Mouse (Mus musculus): ENCODE results near the gene Cask. TPM values are rescaled to one million over a fixed set of nuclear protein-coding genes. Genes with fewer than 3 reads are reported as not detected.

Cask gene
- polyA plus RNA-seq, 1 experiment from 2014 or later: 16.5 TPM

GRCm38 (mm10) chrX:13659201-13659890, 191.8 kb downstream of the Cask start:
- no peaks in the 10 kb centered on the region for H3K9me3 ChIP-seq
- H3K9ac ChIP-seq: no peak overlapping the region
- H3K4me1 ChIP-seq: no peaks in the 10 kb centered on the region
- WGBS: 72% methylated on average over 4 of the region's 4 CpGs
- no peak overlapping the region for H3K27ac ChIP-seq
- ATAC-seq (ENCODE audit: insufficient number of reproducible peaks, insufficient read depth, low FRiP score, low TSS enrichment, low read depth): no peak
- no peak overlapping the region for H3K4me2 ChIP-seq
- H3K4me3 ChIP-seq: no peak overlapping the region
- H3K36me3 ChIP-seq: no peaks in the 10 kb centered on the region
- H3K27me3 ChIP-seq: no peaks in the 10 kb centered on the region

DNA sequence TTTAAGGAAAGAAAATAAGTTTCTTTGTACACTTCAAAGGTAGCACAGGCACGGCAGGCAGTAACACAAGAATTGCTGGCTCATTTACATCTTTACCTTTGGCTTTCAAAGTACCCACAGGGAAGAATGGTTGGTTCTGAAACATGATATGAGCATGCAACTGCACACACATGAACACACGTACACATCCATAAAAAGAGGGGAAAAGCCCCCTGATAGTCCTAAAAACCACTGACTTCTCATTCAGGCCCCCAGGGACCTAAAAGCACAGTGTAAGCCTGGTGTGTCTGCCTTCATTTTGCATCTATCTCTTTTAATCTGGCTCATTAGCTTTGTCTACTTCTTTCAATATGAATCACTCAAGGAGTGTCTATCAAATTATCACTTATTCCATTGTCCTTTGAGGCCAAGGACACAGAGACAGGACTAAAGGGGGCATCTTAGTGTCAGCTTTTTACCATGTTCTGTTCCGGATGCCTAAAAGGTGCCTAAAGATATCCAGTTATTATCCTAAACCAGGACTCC, 192.5 kb downstream of the Cask start:
- Histone ChIP-seq H3K36me3 (no peaks in the 10 kb centered on the region), H3K4me3 (no peak overlapping the region), H3K4me1 (no peaks in the 10 kb centered on the region), H3K9me3 (no peaks in the 10 kb centered on the region), H3K4me2 (no peak overlapping the region), H3K27ac (no peak overlapping the region), H3K9ac (no peak overlapping the region), H3K27me3 (no peaks in the 10 kb centered on the region)
- ATAC-seq (ENCODE audit: insufficient number of reproducible peaks, insufficient read depth, low FRiP score, low TSS enrichment, low read depth): no peak
- 65% methylated on average over 3 of the region's 3 CpGs for WGBS

DNA sequence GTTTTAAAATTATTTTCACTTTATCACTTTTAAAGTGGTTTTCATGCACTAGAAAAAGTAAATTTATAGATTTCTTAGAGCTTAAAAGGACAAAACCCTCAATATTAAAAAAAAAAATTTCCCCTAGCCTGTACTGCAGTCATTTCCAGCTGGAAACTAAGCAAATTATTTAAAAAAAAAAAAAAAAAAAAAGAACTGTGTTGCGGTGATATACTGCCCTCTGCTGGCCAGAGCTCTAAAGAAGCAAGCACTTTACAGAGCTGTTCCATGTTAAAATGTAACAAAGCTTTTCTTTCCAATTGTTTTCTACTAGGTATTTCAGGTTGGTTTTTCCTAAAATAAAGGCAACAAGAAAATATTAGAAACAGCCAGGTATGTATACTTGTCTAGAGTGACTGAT, 194.4 kb downstream of the Cask start:
- Histone ChIP-seq H3K27ac (no peak overlapping the region), H3K4me1 (no peaks in the 10 kb centered on the region), H3K4me2 (no peak overlapping the region), H3K9me3 (no peaks in the 10 kb centered on the region), H3K4me3 (no peak overlapping the region), H3K36me3 (no peaks in the 10 kb centered on the region), H3K27me3 (no peaks in the 10 kb centered on the region), H3K9ac (no peak overlapping the region)
- WGBS: 4% methylated on average over 1 of the region's 1 CpGs
- no peak for ATAC-seq (ENCODE audit: insufficient number of reproducible peaks, insufficient read depth, low FRiP score, low TSS enrichment, low read depth)

GRCm38 (mm10) chrX:13655906-13656305, 195.3 kb downstream of the Cask start:
- Histone ChIP-seq H3K4me3 (no peak overlapping the region), H3K9me3 (no peaks in the 10 kb centered on the region), H3K27me3 (no peaks in the 10 kb centered on the region), H3K27ac (no peak overlapping the region), H3K36me3 (no peaks in the 10 kb centered on the region), H3K9ac (no peak overlapping the region), H3K4me1 (no peaks in the 10 kb centered on the region), H3K4me2 (no peak overlapping the region)
- WGBS: 69% methylated on average over 6 of the region's 6 CpGs
- ATAC-seq (ENCODE audit: insufficient number of reproducible peaks, insufficient read depth, low FRiP score, low TSS enrichment, low read depth): no peak

DNA sequence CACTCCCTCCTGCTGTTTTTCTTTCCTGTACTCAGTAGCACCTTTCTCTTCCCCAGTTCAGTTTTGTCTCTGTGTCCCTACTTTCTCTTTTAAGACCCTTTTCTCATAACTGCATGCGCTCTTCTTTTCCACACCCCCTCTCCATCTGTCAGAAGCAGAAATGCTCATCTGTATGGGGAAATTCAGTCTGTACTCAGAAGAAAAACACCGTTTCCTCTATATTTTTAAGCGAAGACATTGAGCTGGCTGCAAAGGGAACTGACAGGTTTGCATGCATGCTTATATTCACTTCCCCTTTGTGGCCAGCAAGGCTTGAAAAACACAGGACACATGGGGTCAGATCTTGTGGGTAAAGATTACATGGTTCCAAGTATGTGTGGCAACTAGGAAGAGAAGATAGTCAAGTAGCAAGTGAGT, 196.2 kb downstream of the Cask start:
- Histone ChIP-seq H3K4me3 (no peak overlapping the region), H3K4me1 (no peaks in the 10 kb centered on the region), H3K4me2 (no peak overlapping the region), H3K9ac (no peak overlapping the region), H3K27me3 (no peaks in the 10 kb centered on the region), H3K36me3 (no peaks in the 10 kb centered on the region), H3K9me3 (no peaks in the 10 kb centered on the region), H3K27ac (no peak overlapping the region)
- 79% methylated on average over 3 of the region's 3 CpGs for WGBS
- ATAC-seq (ENCODE audit: insufficient number of reproducible peaks, insufficient read depth, low FRiP score, low TSS enrichment, low read depth): no peak

- no peaks in the 10 kb centered on the region for H3K27me3 ChIP-seq
- H3K27ac ChIP-seq: no peak overlapping the region
- no peaks in the 10 kb centered on the region for H3K4me1 ChIP-seq
- H3K36me3 ChIP-seq: no peaks in the 10 kb centered on the region
- H3K4me3 ChIP-seq: no peak overlapping the region
- no peak overlapping the region for H3K9ac ChIP-seq
- WGBS: 71% methylated on average over 1 of the region's 1 CpGs
- ATAC-seq (ENCODE audit: insufficient number of reproducible peaks, insufficient read depth, low FRiP score, low TSS enrichment, low read depth): no peak
- H3K9me3 ChIP-seq: no peaks in the 10 kb centered on the region
- H3K4me2 ChIP-seq: no peak overlapping the region
These were observed 198.9 kb downstream of the Cask start for GRCm38 (mm10) chrX:13652291-13652690.

DNA sequence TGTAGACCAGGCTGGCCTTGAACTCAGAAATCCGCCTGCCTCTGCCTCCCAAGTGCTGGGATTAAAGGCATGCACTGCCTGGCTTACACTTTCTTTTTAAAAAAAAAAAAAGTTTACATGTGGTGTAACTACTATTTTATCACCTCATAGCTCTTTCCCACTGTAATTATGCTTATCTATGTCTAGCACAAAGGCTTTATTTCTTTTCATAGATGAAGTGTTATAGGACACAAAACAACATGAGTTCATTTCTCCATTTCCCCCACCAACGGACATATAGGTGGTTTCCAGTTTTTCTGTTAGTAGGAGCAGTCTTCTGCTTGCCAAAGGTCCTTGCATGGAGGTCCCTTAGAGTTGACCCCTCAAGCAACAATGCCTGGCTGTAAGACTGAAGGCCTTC, 199.3 kb downstream of the Cask start:
- H3K27me3 ChIP-seq: no peaks in the 10 kb centered on the region
- ATAC-seq (ENCODE audit: insufficient number of reproducible peaks, insufficient read depth, low FRiP score, low TSS enrichment, low read depth): no peak
- no peak overlapping the region for H3K4me3 ChIP-seq
- WGBS: 76% methylated on average over 2 of the region's 2 CpGs
- H3K4me1 ChIP-seq: no peaks in the 10 kb centered on the region
- no peaks in the 10 kb centered on the region for H3K9me3 ChIP-seq
- H3K4me2 ChIP-seq: no peak overlapping the region
- no peaks in the 10 kb centered on the region for H3K36me3 ChIP-seq
- no peak overlapping the region for H3K27ac ChIP-seq
- no peak overlapping the region for H3K9ac ChIP-seq

- Histone ChIP-seq H3K9ac (no peak overlapping the region), H3K4me3 (no peak overlapping the region), H3K4me1 (no peaks in the 10 kb centered on the region), H3K27ac (no peak overlapping the region), H3K36me3 (no peaks in the 10 kb centered on the region), H3K27me3 (no peaks in the 10 kb centered on the region), H3K9me3 (no peaks in the 10 kb centered on the region), H3K4me2 (no peak overlapping the region)
- ATAC-seq (ENCODE audit: insufficient number of reproducible peaks, insufficient read depth, low FRiP score, low TSS enrichment, low read depth): no peak
- WGBS: 73% methylated on average over 2 of the region's 2 CpGs
These were observed 212.3 kb downstream of the Cask start for GRCm38 (mm10) chrX:13638894-13639293.

GRCm38 (mm10) chrX:13636398-13636797, 214.8 kb downstream of the Cask start:
- H3K27ac ChIP-seq: no peak overlapping the region
- no peak overlapping the region for H3K4me3 ChIP-seq
- no peaks in the 10 kb centered on the region for H3K4me1 ChIP-seq
- WGBS: 89% methylated on average over 1 of the region's 1 CpGs
- no peak for ATAC-seq (ENCODE audit: insufficient number of reproducible peaks, insufficient read depth, low FRiP score, low TSS enrichment, low read depth)
- no peak overlapping the region for H3K4me2 ChIP-seq
- no peaks in the 10 kb centered on the region for H3K36me3 ChIP-seq
- no peaks in the 10 kb centered on the region for H3K9me3 ChIP-seq
- H3K9ac ChIP-seq: no peak overlapping the region
- H3K27me3 ChIP-seq: no peaks in the 10 kb centered on the region

- no peak within 1 kb of the TSS for H3K9ac ChIP-seq
- H3K27me3 ChIP-seq: peaks cover 8% of the 10 kb centered on the region; the same call in 1 of the 2 replicates
- H3K4me1 ChIP-seq: no peaks in the 10 kb centered on the region
- no peaks in the 10 kb centered on the region for H3K9me3 ChIP-seq
- no peak within 1 kb of the TSS for H3K27ac ChIP-seq
- 79% methylated on average over 5 of the region's 5 CpGs for WGBS
- H3K4me3 ChIP-seq: no peak within 1 kb of the TSS
- no peak for ATAC-seq (ENCODE audit: insufficient number of reproducible peaks, insufficient read depth, low FRiP score, low TSS enrichment, low read depth)
- no peak within 1 kb of the TSS for H3K4me2 ChIP-seq
- no peaks in the 10 kb centered on the region for H3K36me3 ChIP-seq
These were observed 219.4 kb downstream of the Cask start, which contains the start of gene Gpr34 for GRCm38 (mm10) chrX:13631599-13632283. Gene Gpr34, plus strand, starts transcription at chrX:13632089.

GRCm38 (mm10) chrX:13622654-13623053, 228.5 kb downstream of the Cask start:
- no peak overlapping the region for H3K27ac ChIP-seq
- no peak overlapping the region for H3K4me2 ChIP-seq
- 77% methylated on average over 5 of the region's 5 CpGs for WGBS
- H3K4me3 ChIP-seq: no peak overlapping the region
- H3K36me3 ChIP-seq: 0 out of 2 replicates have a peak, but pooled peaks cover 3% of the 10 kb centered on the region
- no peak overlapping the region for H3K9ac ChIP-seq
- no peak for ATAC-seq (ENCODE audit: insufficient number of reproducible peaks, insufficient read depth, low FRiP score, low TSS enrichment, low read depth)
- H3K9me3 ChIP-seq: no peaks in the 10 kb centered on the region
- no peaks in the 10 kb centered on the region for H3K4me1 ChIP-seq
- peaks cover 4% of the 10 kb centered on the region for H3K27me3 ChIP-seq

DNA sequence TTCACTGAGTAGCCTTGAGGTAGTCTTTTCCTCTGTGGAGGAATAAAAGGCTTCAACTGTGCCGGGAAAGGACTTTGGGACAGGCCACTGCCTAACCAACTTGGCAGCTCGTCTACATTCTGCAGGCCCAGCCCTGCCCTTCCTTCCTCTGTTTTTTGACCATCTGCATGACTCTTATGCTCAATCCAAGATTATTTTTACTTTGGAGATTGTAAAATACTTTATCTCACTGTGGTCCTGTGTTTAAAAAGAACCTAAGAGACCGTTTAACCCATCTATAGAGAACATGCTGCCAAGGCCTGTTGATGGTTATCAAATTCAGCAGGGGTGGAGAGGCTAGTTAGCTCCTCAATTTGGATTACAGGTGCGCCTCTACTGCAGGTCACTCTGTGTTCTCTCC, 229.7 kb downstream of the Cask start:
- no peak overlapping the region for H3K27ac ChIP-seq
- H3K9me3 ChIP-seq: no peaks in the 10 kb centered on the region
- no peak for ATAC-seq (ENCODE audit: insufficient number of reproducible peaks, insufficient read depth, low FRiP score, low TSS enrichment, low read depth)
- WGBS: 83% methylated on average over 4 of the region's 4 CpGs
- no peak overlapping the region for H3K9ac ChIP-seq
- no peaks in the 10 kb centered on the region; the same call in none of the 2 replicates for H3K27me3 ChIP-seq
- no peak overlapping the region for H3K4me3 ChIP-seq
- 0 out of 2 replicates have a peak, but pooled peaks cover 3% of the 10 kb centered on the region for H3K36me3 ChIP-seq
- H3K4me1 ChIP-seq: no peaks in the 10 kb centered on the region
- H3K4me2 ChIP-seq: no peak overlapping the region

Measured in embryonic facial prominence, embryonic 13.5 days (tissue).